Mouse (Mus musculus): ENCODE measurements at regions not wholly inside any gene's neighbourhood (a gene's known extent, or its start where the extent isn't known, plus 50 kb on each side); places are given as distances from the start of the nearest gene placed in this dataset.

- H3K4me3 ChIP-seq, result peak overlapping the region; percentile 27
- peak overlapping the region; percentile 59 for H3K4me2 ChIP-seq
- H3K36me3 ChIP-seq, result no peaks in the 10 kb centered on the region
- no peak overlapping the region; the same call in 1 of the 2 replicates for H3K27ac ChIP-seq
- 52% methylated on average over 4 of the region's 4 CpGs for WGBS
- H3K9me3 ChIP-seq (replicated peaks), result no peaks in the 10 kb centered on the region
- H3K4me1 ChIP-seq (replicated peaks), result peaks cover 9% of the 10 kb centered on the region; the same call in 1 of the 2 replicates
- H3K27me3 ChIP-seq, result 0 out of 2 replicates have a peak, but pooled peaks cover 4% of the 10 kb centered on the region
- no peak for ATAC-seq (replicated peaks; ENCODE audit: insufficient number of reproducible peaks, insufficient read depth, low FRiP score, low read depth)
- H3K9ac ChIP-seq, result peak overlapping the region; percentile 22; the same call in 1 of the 2 replicates
Observed at GRCm38 (mm10) chr10:19187716-19188081, 168.6 kb upstream of the Olig3 start.

- H3K36me3 ChIP-seq, result no peaks in the 10 kb centered on the region
- no peaks in the 10 kb centered on the region for H3K9me3 ChIP-seq (replicated peaks)
- 0 out of 2 replicates have a peak, but pooled peaks cover 4% of the 10 kb centered on the region for H3K27me3 ChIP-seq
- H3K4me3 ChIP-seq, result no peak overlapping the region
- 90% methylated on average over 2 of the region's 2 CpGs for WGBS
- ATAC-seq (replicated peaks; ENCODE audit: insufficient number of reproducible peaks, insufficient read depth, low FRiP score, low read depth), result no peak
- no peak overlapping the region for H3K4me2 ChIP-seq
- peaks cover 9% of the 10 kb centered on the region; the same call in 1 of the 2 replicates for H3K4me1 ChIP-seq (replicated peaks)
- H3K27ac ChIP-seq, result no peak overlapping the region
- no peak overlapping the region for H3K9ac ChIP-seq
Observed at GRCm38 (mm10) chr10:19187084-19187615, 169.2 kb upstream of the Olig3 start.

- 0 out of 2 replicates have a peak, but pooled peaks have one; percentile 27 for ATAC-seq (replicated peaks; ENCODE audit: insufficient number of reproducible peaks, insufficient read depth, low FRiP score, low read depth)
- 5% methylated on average over 18 of the region's 18 CpGs for WGBS
- 0 out of 2 replicates have a peak, but pooled peaks cover 4% of the 10 kb centered on the region for H3K27me3 ChIP-seq
- no peaks in the 10 kb centered on the region for H3K36me3 ChIP-seq
- peaks cover 9% of the 10 kb centered on the region; the same call in 1 of the 2 replicates for H3K4me1 ChIP-seq (replicated peaks)
- peak overlapping the region; percentile 37; the same call in 1 of the 2 replicates for H3K27ac ChIP-seq
- H3K4me3 ChIP-seq, result peak overlapping the region; percentile 49
- peak overlapping the region; percentile 38 for H3K9ac ChIP-seq
- H3K4me2 ChIP-seq, result peak overlapping the region; percentile 67
- H3K9me3 ChIP-seq (replicated peaks), result no peaks in the 10 kb centered on the region
Observed at GRCm38 (mm10) chr10:19185790-19186581, 170.3 kb upstream of the Olig3 start.

GRCm38 (mm10) chr10:19184886-19185285, 169.4 kb upstream of the Tnfaip3 start:
- H3K4me1 ChIP-seq (replicated peaks), result peaks cover 9% of the 10 kb centered on the region; the same call in 1 of the 2 replicates
- ATAC-seq (replicated peaks; ENCODE audit: insufficient number of reproducible peaks, insufficient read depth, low FRiP score, low read depth), result no peak
- H3K9ac ChIP-seq, result no peak overlapping the region
- no peak overlapping the region for H3K4me3 ChIP-seq
- H3K4me2 ChIP-seq, result no peak overlapping the region
- no peaks in the 10 kb centered on the region for H3K9me3 ChIP-seq (replicated peaks)
- 0 out of 2 replicates have a peak, but pooled peaks cover 4% of the 10 kb centered on the region for H3K27me3 ChIP-seq
- 86% methylated on average over 7 of the region's 7 CpGs for WGBS
- H3K27ac ChIP-seq, result no peak overlapping the region
- no peaks in the 10 kb centered on the region for H3K36me3 ChIP-seq

DNA sequence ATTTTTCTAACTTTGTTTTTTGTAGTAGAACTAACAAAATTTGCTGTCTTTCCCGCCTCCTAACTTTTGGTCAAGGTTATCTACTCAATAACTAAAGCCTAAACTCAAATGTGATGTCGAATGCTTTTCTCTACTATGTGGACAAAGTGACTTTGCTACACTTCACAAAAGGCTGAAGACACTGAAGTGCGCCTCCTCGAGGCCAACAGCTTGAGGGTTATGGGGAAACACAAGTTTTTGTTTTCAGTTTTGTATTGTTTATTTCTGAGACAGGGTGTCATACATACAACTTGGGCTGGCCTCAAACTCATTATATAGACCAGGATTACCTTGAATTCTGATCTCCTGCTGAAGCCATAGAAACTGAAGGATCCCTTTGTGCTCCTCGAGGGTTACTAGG, 162.4 kb upstream of the Tnfaip3 start:
- 84% methylated on average over 5 of the region's 5 CpGs for whole genome bisulfite sequencing
- Histone ChIP-seq H3K27ac (no peak overlapping the region), H3K27me3 (no peaks in the 10 kb centered on the region), H3K4me2 (no peak overlapping the region), H3K9ac (no peak overlapping the region), H3K4me1 (replicated peaks) (no peaks in the 10 kb centered on the region), H3K36me3 (no peaks in the 10 kb centered on the region), H3K4me3 (no peak overlapping the region), H3K9me3 (replicated peaks) (no peaks in the 10 kb centered on the region)
- ATAC-seq (replicated peaks; ENCODE audit: insufficient number of reproducible peaks, insufficient read depth, low FRiP score, low read depth), result no peak

DNA sequence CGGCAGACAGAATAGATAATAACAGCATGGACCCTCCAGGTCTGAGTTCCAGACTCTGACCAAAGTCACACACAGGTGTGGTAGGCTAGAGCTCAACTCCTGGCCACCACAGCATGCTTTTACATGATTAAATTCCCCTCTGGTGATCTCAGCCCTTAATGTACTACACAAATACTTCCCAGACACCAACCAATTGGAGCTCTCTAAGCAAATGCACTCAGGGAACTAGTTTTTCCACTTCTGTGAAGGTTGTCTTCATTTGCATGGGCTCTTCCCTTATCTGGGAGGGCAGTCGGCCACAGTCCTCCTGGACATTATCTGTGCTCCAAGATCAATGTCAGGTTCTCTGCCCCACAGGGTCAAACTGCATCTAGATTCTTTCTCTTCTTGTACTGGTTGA, 162.0 kb upstream of the Tnfaip3 start:
- Histone ChIP-seq H3K36me3 (no peaks in the 10 kb centered on the region), H3K27ac (no peak overlapping the region), H3K4me3 (no peak overlapping the region), H3K9me3 (replicated peaks) (no peaks in the 10 kb centered on the region), H3K9ac (no peak overlapping the region), H3K4me1 (replicated peaks) (no peaks in the 10 kb centered on the region), H3K27me3 (no peaks in the 10 kb centered on the region), H3K4me2 (no peak overlapping the region)
- WGBS, result 63% methylated on average over 2 of the region's 2 CpGs
- no peak for ATAC-seq (replicated peaks; ENCODE audit: insufficient number of reproducible peaks, insufficient read depth, low FRiP score, low read depth)

DNA sequence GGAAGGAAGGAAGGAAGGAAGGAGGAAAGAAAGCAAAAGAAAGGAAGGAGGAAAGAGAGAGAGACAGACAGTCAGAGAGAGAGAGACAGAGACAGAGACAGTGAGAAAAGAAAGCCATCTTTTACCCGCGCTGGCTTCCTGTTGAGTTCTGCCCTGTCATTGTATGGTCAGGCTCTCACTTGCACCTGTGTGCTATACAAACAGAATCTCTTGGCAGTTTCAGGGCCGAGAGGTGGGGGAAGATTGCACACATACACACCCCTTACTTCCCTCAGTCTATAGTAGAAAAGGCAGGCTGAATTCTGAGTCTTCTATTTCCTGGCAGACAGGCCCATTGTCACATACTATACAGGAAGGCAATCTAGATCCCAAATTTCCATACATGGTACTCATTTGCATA, 160.8 kb upstream of the Tnfaip3 start:
- no peaks in the 10 kb centered on the region for H3K36me3 ChIP-seq
- H3K27me3 ChIP-seq, result no peaks in the 10 kb centered on the region
- H3K9ac ChIP-seq, result no peak overlapping the region
- no peaks in the 10 kb centered on the region for H3K9me3 ChIP-seq (replicated peaks)
- no peak overlapping the region for H3K4me2 ChIP-seq
- WGBS, result 77% methylated on average over 3 of the region's 3 CpGs
- H3K27ac ChIP-seq, result no peak overlapping the region
- H3K4me3 ChIP-seq, result no peak overlapping the region
- no peaks in the 10 kb centered on the region for H3K4me1 ChIP-seq (replicated peaks)
- no peak for ATAC-seq (replicated peaks; ENCODE audit: insufficient number of reproducible peaks, insufficient read depth, low FRiP score, low read depth)

DNA sequence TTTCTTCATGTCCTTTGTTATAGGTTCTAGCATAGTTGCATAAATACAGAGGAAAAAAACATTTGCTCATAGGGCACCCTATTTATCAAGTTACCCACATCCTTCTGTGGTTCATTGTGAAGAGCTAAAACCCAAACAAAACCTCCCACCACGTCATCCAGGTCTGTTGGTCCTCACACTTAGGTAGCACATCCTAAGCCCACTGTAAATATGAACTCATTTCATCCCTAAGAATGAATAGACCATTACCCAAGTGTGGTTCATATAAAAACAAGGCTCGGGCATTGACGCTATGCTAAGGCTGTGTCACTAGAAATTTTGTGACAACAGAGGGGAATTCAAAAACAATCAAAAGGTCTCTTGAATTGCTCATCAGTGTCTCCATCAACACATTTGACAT, 156.4 kb upstream of the Tnfaip3 start:
- Histone ChIP-seq H3K27ac (no peak overlapping the region), H3K4me2 (no peak overlapping the region), H3K9me3 (replicated peaks) (no peaks in the 10 kb centered on the region), H3K9ac (no peak overlapping the region), H3K4me3 (no peak overlapping the region), H3K4me1 (replicated peaks) (peaks cover 27% of the 10 kb centered on the region), H3K36me3 (no peaks in the 10 kb centered on the region), H3K27me3 (no peaks in the 10 kb centered on the region)
- WGBS, result 81% methylated on average over 3 of the region's 3 CpGs
- ATAC-seq (replicated peaks; ENCODE audit: insufficient number of reproducible peaks, insufficient read depth, low FRiP score, low read depth), result no peak

DNA sequence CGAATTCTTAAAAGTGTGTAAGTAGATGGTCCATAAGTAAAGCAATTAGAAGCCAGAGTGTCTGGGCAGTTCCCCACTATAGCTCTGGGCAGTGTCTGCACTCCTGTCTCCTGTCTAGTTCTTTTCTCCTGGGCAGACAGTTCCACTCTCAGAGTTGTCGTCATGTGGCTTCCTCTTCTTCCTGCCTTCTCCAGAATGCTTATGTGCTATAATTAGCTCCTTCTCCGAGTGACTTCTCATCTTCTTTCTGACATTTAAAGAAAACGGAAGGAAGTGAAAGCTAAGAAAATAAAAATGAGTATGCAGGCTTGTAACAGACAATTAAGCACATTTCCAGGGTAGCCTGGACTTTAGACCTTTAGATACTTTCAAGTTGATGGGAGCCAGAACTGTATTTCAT, 155.1 kb upstream of the Tnfaip3 start:
- H3K9me3 ChIP-seq (replicated peaks), result no peaks in the 10 kb centered on the region
- no peaks in the 10 kb centered on the region for H3K27me3 ChIP-seq
- no peaks in the 10 kb centered on the region for H3K36me3 ChIP-seq
- H3K4me2 ChIP-seq, result no peak overlapping the region
- H3K4me3 ChIP-seq, result no peak overlapping the region
- peaks cover 27% of the 10 kb centered on the region for H3K4me1 ChIP-seq (replicated peaks)
- no peak for ATAC-seq (replicated peaks; ENCODE audit: insufficient number of reproducible peaks, insufficient read depth, low FRiP score, low read depth)
- 12% methylated on average over 4 of the region's 4 CpGs for WGBS
- H3K27ac ChIP-seq, result peak overlapping the region; percentile 43; the same call in 1 of the 2 replicates
- H3K9ac ChIP-seq, result no peak overlapping the region

GRCm38 (mm10) chr10:19169272-19169671, 153.8 kb upstream of the Tnfaip3 start:
- Histone ChIP-seq H3K4me1 (replicated peaks) (peaks cover 27% of the 10 kb centered on the region), H3K36me3 (no peaks in the 10 kb centered on the region), H3K27ac (no peak overlapping the region), H3K27me3 (no peaks in the 10 kb centered on the region), H3K4me2 (no peak overlapping the region), H3K9me3 (replicated peaks) (no peaks in the 10 kb centered on the region), H3K4me3 (no peak overlapping the region), H3K9ac (no peak overlapping the region)
- ATAC-seq (replicated peaks; ENCODE audit: insufficient number of reproducible peaks, insufficient read depth, low FRiP score, low read depth), result no peak
- 79% methylated on average over 2 of the region's 2 CpGs for WGBS

GRCm38 (mm10) chr10:19168362-19168761, 152.9 kb upstream of the Tnfaip3 start:
- peak overlapping the region; percentile 55 for H3K27ac ChIP-seq
- 76% methylated on average over 5 of the region's 5 CpGs for WGBS
- no peaks in the 10 kb centered on the region for H3K27me3 ChIP-seq
- H3K36me3 ChIP-seq, result no peaks in the 10 kb centered on the region
- H3K9ac ChIP-seq, result no peak overlapping the region
- H3K9me3 ChIP-seq (replicated peaks), result no peaks in the 10 kb centered on the region
- H3K4me1 ChIP-seq (replicated peaks), result peaks cover 27% of the 10 kb centered on the region
- no peak overlapping the region for H3K4me2 ChIP-seq
- H3K4me3 ChIP-seq, result no peak overlapping the region
- ATAC-seq (replicated peaks; ENCODE audit: insufficient number of reproducible peaks, insufficient read depth, low FRiP score, low read depth), result no peak

Measured in heart, embryonic 15.5 days (tissue).